Mouse (Mus musculus) CH12.LX (cell line): ENCODE results near the gene 4930523C07Rik. TPM values are rescaled to one million over a fixed set of nuclear protein-coding genes. Genes with fewer than 3 reads are reported as not detected.

Experiments used
- DNase-seq: peaks from one replicate; pipeline ENCODE4 v3.0.0-alpha.2; 2013; ENCODE audit errors: extremely low read depth
- H3K27ac ChIP-seq: 2 replicates; pipeline ENCODE4 v1.5.1; 2012; ENCODE audit warnings: low read depth, mild to moderate bottlenecking, control low read depth, moderate library complexity; ENCODE audit not compliant: insufficient read depth
- H3K27me3 ChIP-seq: replicated peaks from 2 replicates; pipeline ENCODE3; 2012; ENCODE audit warnings: inconsistent platforms
- H3K36me3 ChIP-seq, 2 experiments: replicated peaks in 1 of 2; 2 replicates each; pipeline versions ENCODE3 to v1.6.1; 2012; ENCODE audit warnings: inconsistent platforms in 1 of 2, low read length in 1 of 2, mild to moderate bottlenecking in 1 of 2, mixed read lengths in 1 of 2, moderate library complexity in 1 of 2; ENCODE audit not compliant: control insufficient read depth in 1 of 2, insufficient read depth in 1 of 2
- H3K4me1 ChIP-seq, 2 experiments: 2 replicates each; pipeline ENCODE4 v1.6.1; 2012; ENCODE audit warnings: inconsistent platforms in 1 of 2, moderate library complexity in 1 of 2; ENCODE audit not compliant: insufficient read depth in 2 of 2, control insufficient read depth in 1 of 2
- H3K4me2 ChIP-seq: 2 replicates; pipeline ENCODE4 v1.6.1; 2012; ENCODE audit warnings: low read depth, mild to moderate bottlenecking, control low read depth; ENCODE audit not compliant: poor library complexity, insufficient read depth, severe bottlenecking
- H3K4me3 ChIP-seq, 3 experiments: fragments of 150-350 bp in 1 of 3; sonication (generic) in 1 of 3; replicated peaks in 1 of 3; 2 replicates each; pipeline versions ENCODE3 to v1.5.1; 2011 to 2012; ENCODE audit warnings: low read depth in 2 of 3, low read length in 2 of 3, mild to moderate bottlenecking in 2 of 3, moderate library complexity in 2 of 3, control low read depth in 1 of 3, improper control_type of control experiment in 1 of 3, inconsistent platforms in 1 of 3, mixed read lengths in 1 of 3; ENCODE audit not compliant: poor library complexity in 1 of 3
- H3K79me2 ChIP-seq: replicated peaks from 2 replicates; pipeline ENCODE4 v1.6.1; 2012; ENCODE audit warnings: mild to moderate bottlenecking, moderate library complexity; ENCODE audit not compliant: control insufficient read depth, poor library complexity, insufficient read depth, severe bottlenecking; ENCODE audit errors: extremely low read depth
- H3K9ac ChIP-seq: 2 replicates; pipeline ENCODE4 v1.6.1; 2012; ENCODE audit warnings: low read depth, mild to moderate bottlenecking, control low read depth, moderate library complexity; ENCODE audit not compliant: insufficient read depth
- H3K9me3 ChIP-seq: replicated peaks from 2 replicates; pipeline ENCODE3; 2012; ENCODE audit warnings: low read length, inconsistent platforms, mixed read lengths
- BHLHE40 ChIP-seq: IDR thresholded peaks from 2 replicates; pipeline ENCODE4 v1.6.1; 2011; ENCODE audit warnings: mild to moderate bottlenecking, low read depth, low read length, improper control_type of control experiment
- CHD2 ChIP-seq: IDR thresholded peaks from 2 replicates; pipeline ENCODE4 v1.6.1; 2011; ENCODE audit warnings: low read length, improper control_type of control experiment
- EP300 ChIP-seq: IDR thresholded peaks from 2 replicates; pipeline ENCODE4 v1.6.1; 2011; ENCODE audit warnings: low read length, improper control_type of control experiment
- GABPA ChIP-seq: IDR thresholded peaks from 2 replicates; pipeline ENCODE4 v1.6.1; 2012; ENCODE audit warnings: low read depth, low read length, improper control_type of control experiment, inconsistent platforms; ENCODE audit not compliant: insufficient replicate concordance
- JUN ChIP-seq: IDR thresholded peaks from 2 replicates; pipeline ENCODE4 v1.6.1; 2011; ENCODE audit warnings: low read depth, mild to moderate bottlenecking, low read length, improper control_type of control experiment, moderate library complexity; ENCODE audit not compliant: insufficient read depth
- MAX ChIP-seq: IDR thresholded peaks from 2 replicates; pipeline ENCODE4 v1.6.1; 2011; ENCODE audit warnings: low read length, improper control_type of control experiment
- PAX5 ChIP-seq: IDR thresholded peaks from 2 replicates; pipeline ENCODE4 v1.6.1; 2012; ENCODE audit warnings: low read length, inconsistent platforms, mixed read lengths
- POLR2A ChIP-seq: IDR thresholded peaks from 2 replicates; pipeline ENCODE4 v1.6.1; 2011; ENCODE audit warnings: low read depth, mild to moderate bottlenecking, improper control_type of control experiment, low read length
- RCOR1 ChIP-seq: conservative IDR thresholded peaks from 2 replicates; pipeline ENCODE4 v1.6.1; 2012; ENCODE audit warnings: low read depth, mild to moderate bottlenecking, inconsistent platforms, low read length, improper control_type of control experiment
- SIN3A ChIP-seq: IDR thresholded peaks from 2 replicates; pipeline ENCODE4 v1.6.1; 2012; ENCODE audit warnings: low read length, improper control_type of control experiment, inconsistent platforms
- SMC3 ChIP-seq: IDR thresholded peaks from 2 replicates; pipeline ENCODE4 v1.6.1; 2011; ENCODE audit warnings: low read depth, low read length, improper control_type of control experiment
- USF1 ChIP-seq: IDR thresholded peaks from 2 replicates; pipeline ENCODE4 v1.6.1; 2014; ENCODE audit warnings: low read depth, mild to moderate bottlenecking, inconsistent platforms, low read length, improper control_type of control experiment
- USF2 ChIP-seq: conservative IDR thresholded peaks from 2 replicates; pipeline ENCODE4 v1.6.1; 2011; ENCODE audit warnings: low read depth, low read length, improper control_type of control experiment
- ZKSCAN1 ChIP-seq: IDR thresholded peaks from 2 replicates; pipeline ENCODE4 v1.6.1; 2012; ENCODE audit warnings: low read depth, inconsistent platforms, low read length, improper control_type of control experiment, borderline replicate concordance
- dilution Hi-C: fragments of 300-500 bp; cut with MboI; formaldehyde crosslinking; loops from 2 replicates; pipeline ENCODE4 v1.14.3; 2020; ENCODE audit warnings: low sequenced_read_pairs; ENCODE audit not compliant: extremely low pct_unique_long_range_greater_than_20kb, extremely low pct_ligation_motif_present
- in situ Hi-C: fragments of 300-500 bp; cut with MboI; formaldehyde crosslinking; loops from 3 replicates; pipeline ENCODE4 v1.14.3; 2019; ENCODE audit warnings: low sequenced_read_pairs, low pct_ligation_motif_present, low pct_unique_long_range_greater_than_20kb, mixed read lengths
- polyA plus RNA-seq: library from polyadenylated mRNA; unstranded; fragments of >175 nt; gene quantifications from 2 replicates; pipeline ENCODE4 v1.2.1, GENCODE M21; 2012; ENCODE audit warnings: low read depth; ENCODE audit not compliant: insufficient read length
- total RNA-seq, 2 experiments: library from RNA; depleted of rRNA; stranded (reverse); fragments of 300-350 nt in 1 of 2; fragments of >200 nt in 1 of 2; gene quantifications; 2 replicates each; pipeline ENCODE4 v1.2.3; 2012 to 2014

4930523C07Rik gene
- total and polyA plus RNA-seq, 3 experiments, result 13.1 to 28.2 (median 18.0) TPM

DNA sequence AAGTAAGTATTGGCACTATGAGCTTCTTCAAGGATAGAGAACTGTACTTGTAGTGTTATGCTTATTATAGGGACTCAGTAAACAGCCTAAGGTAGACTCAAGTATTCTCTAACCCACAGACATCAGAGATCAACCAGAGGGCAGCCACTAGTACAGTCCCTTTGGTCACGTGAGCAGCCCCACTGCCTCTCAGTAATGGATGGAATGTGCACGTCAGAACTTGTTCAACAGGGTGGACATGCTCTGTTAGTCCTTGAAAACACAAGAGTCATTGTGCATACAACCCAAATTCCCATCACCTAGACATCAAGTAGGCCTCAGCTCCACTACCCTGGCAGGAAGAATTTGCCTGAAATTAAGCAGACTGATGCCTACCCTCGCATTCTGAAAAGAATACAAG, 13.5 kb downstream of the 4930523C07Rik start:
- H3K4me2 ChIP-seq, result no peak overlapping the region
- H3K9me3 ChIP-seq, result no peaks in the 10 kb centered on the region
- H3K9ac ChIP-seq, result no peak overlapping the region
- in situ Hi-C loops, result loop anchor here (5.0 to 25.0 kb wide), 2 partner anchors 60 to 670 kb away; no protein-coding TSS in a partner anchor
- no peak for DNase-seq
- peaks cover 5 to 30% of the 10 kb centered on the region in 2 experiments for H3K36me3 ChIP-seq
- dilution Hi-C loops, result no loop called here
- TF ChIP-seq GABPA (no peak), USF2 (peak; percentile 61), BHLHE40 (peak; percentile 79), USF1 (peak; percentile 80), MAX (peak; percentile 38; the same call in 1 of the 2 replicates)
- no peak overlapping the region for H3K27ac ChIP-seq
- H3K79me2 ChIP-seq, result peaks cover 3% of the 10 kb centered on the region; the same call in 1 of the 2 replicates
- peaks cover 33 to 62% of the 10 kb centered on the region in 2 experiments for H3K4me1 ChIP-seq
- no peaks in the 10 kb centered on the region for H3K27me3 ChIP-seq
- no peak overlapping the region for H3K4me3 ChIP-seq

DNA sequence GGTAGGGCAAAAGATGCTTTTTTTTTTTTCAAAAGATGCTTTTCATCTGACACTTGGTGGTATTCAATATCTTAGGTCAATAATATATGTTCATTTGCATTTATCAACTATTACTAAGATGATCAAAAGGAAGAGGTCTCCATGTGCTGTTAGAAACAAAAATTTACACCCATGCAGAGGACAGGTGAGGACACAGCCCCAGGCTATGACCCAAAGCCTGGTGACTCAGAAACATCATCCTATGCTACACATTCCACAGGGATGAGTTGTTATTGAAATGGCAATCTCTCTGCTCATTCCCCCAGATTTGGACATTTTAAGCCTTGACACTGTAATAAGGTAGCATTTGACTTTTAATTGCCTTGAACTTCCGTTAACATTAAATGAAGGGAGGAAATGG, 15.7 kb downstream of the 4930523C07Rik start:
- Histone ChIP-seq H3K9me3 (no peaks in the 10 kb centered on the region), H3K27me3 (no peaks in the 10 kb centered on the region), H3K4me3 (no peak overlapping the region), H3K36me3 (peaks cover 5 to 32% of the 10 kb centered on the region in 2 experiments), H3K27ac (no peak overlapping the region), H3K4me1 (peaks cover 15 to 42% of the 10 kb centered on the region in 2 experiments), H3K9ac (no peak overlapping the region), H3K79me2 (no peaks in the 10 kb centered on the region; the same call in 1 of the 2 replicates), H3K4me2 (no peak overlapping the region)
- dilution Hi-C loops, result no loop called here
- TF ChIP-seq PAX5 (no peak), ZKSCAN1 (no peak), RCOR1 (no peak), EP300 (no peak), SMC3 (no peak), CHD2 (no peak), POLR2A (no peak)
- in situ Hi-C loops, result loop anchor here (5.0 to 25.0 kb wide), 3 partner anchors 63 to 673 kb away; no protein-coding TSS in a partner anchor
- no peak for DNase-seq

DNA sequence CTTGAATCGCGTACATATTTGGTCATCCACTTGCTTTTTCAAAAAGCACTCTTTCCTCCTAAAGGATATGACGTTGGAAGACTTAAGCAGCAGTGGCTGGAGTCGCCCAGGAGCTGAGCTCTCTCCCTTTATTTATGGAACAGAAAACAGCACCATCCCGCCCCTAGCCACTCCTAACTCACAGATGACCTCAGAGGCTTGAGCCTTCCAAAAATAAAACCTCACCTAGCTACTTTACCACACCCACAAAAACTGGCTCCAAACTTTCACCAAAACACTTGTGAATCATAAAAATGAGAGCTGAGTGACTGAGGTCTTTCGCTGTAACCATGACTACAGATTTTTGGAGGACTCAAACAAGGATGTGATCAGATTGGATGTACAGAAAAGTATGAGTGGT, 16.4 kb downstream of the 4930523C07Rik start:
- in situ Hi-C loops, result loop anchor here (10.0 to 25.0 kb wide), 2 partner anchors 146 to 673 kb away; no protein-coding TSS in a partner anchor
- H3K27me3 ChIP-seq, result no peaks in the 10 kb centered on the region
- no peak for DNase-seq
- TF ChIP-seq ZKSCAN1 (no peak), CHD2 (no peak), SIN3A (no peak), SMC3 (no peak), JUN (no peak)
- TF ChIP-seq, all 38 proteins: peak for 0
- dilution Hi-C loops, result no loop called here
- no peaks in the 10 kb centered on the region for H3K9me3 ChIP-seq
- no peak overlapping the region for H3K27ac ChIP-seq
- H3K4me1 ChIP-seq, result peaks cover 15 to 36% of the 10 kb centered on the region in 2 experiments
- no peak overlapping the region for H3K4me2 ChIP-seq
- peaks cover 5 to 33% of the 10 kb centered on the region in 2 experiments for H3K36me3 ChIP-seq
- H3K79me2 ChIP-seq, result no peaks in the 10 kb centered on the region; the same call in 1 of the 2 replicates
- H3K9ac ChIP-seq, result no peak overlapping the region
- H3K4me3 ChIP-seq, result no peak overlapping the region
